Mouse (Mus musculus) megakaryocyte, embryonic 14.5 days (primary cell): Measurements from ENCODE around the gene Hhipl1.

Experiments
- FLI1 ChIP-seq: IDR thresholded peaks from 2 replicates; pipeline ENCODE4 v1.6.1; 2012; ENCODE audit warnings: low read length, inconsistent platforms, mixed read lengths
- GATA1 ChIP-seq: IDR thresholded peaks from 3 replicates; pipeline ENCODE4 v1.6.1; 2012; ENCODE audit warnings: mixed read lengths, low read length, inconsistent platforms, borderline replicate concordance

DNA sequence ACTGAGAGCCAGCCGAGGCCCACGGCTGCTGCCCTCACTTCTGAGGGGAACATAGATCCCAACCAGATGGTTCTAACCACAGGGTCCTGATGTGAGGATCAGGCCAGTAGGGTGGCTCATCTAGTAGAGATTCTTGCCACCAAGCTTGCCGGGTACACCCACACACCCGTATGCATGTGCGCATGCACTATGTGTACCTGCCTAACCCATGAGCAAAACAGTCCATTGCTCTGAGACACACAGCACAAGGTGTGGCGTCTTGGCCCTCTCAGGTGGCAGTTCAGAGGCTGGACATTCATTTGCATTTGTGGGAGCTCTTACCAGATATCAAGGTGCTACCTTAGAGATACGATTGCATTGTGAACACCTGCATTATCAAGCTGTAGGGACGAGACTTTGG is 42.1 kb downstream of the Hhipl1 start:
- TF ChIP-seq GATA1 (no peak), FLI1 (no peak)
